Mouse (Mus musculus): ENCODE data around the gene Hnrnpd. TPM values are rescaled to one million over a fixed set of nuclear protein-coding genes. Genes with fewer than 3 reads are reported as not detected.
A peak's percentile ranks its signal among the peaks of the same experiment; 100 is the strongest.

Gene Hnrnpd
- total RNA-seq (2021): 100 to 1,000 TPM; 178 to 207 TPM

GRCm38 (mm10) chr5:99978699-99979442, at the start of gene Hnrnpd, which contains the start of gene 4930524J08Rik:
Gene Hnrnpd (minus strand): TSS chr5:99978938.
Gene 4930524J08Rik (plus strand): TSS chr5:99979061.
- intact Hi-C loops (cut with DNase I): loop anchor here (1.0 kb wide), 1 partner anchor 60 kb away; the partner anchor contains the start of genes Enoph1 and Hnrnpdl
- DNase-seq (ENCODE audit: low spot score in 2 of 2): peak; percentile 92 to 93

GRCm38 (mm10) chr5:100024868-100025267, 46.1 kb upstream of the Hnrnpd start:
- intact Hi-C loops (cut with DNase I): no loop called here
- DNase-seq (ENCODE audit: low spot score in 2 of 2): no peak

- no peak for DNase-seq (ENCODE audit: low spot score in 2 of 2)
- intact Hi-C loops (cut with DNase I): no loop called here
These were observed 45.7 kb upstream of the Hnrnpd start for GRCm38 (mm10) chr5:100024403-100024802.

GRCm38 (mm10) chr5:100020089-100020488, 41.4 kb upstream of the Hnrnpd start:
- DNase-seq (ENCODE audit: low spot score in 2 of 2): no peak
- intact Hi-C loops (cut with DNase I): no loop called here

- DNase-seq (ENCODE audit: low spot score in 2 of 2): no peak
- intact Hi-C loops (cut with DNase I): no loop called here
These were observed 33.9 kb upstream of the Hnrnpd start for GRCm38 (mm10) chr5:100012599-100012998.

- DNase-seq (ENCODE audit: low spot score in 2 of 2): no peak
- intact Hi-C loops (cut with DNase I): no loop called here
These were observed 29.7 kb upstream of the Hnrnpd start for GRCm38 (mm10) chr5:100008485-100008884.

GRCm38 (mm10) chr5:100007040-100007375, 28.3 kb upstream of the Hnrnpd start:
- intact Hi-C loops (cut with DNase I): no loop called here
- DNase-seq (ENCODE audit: low spot score in 2 of 2): no peak

GRCm38 (mm10) chr5:100006324-100007039, 27.7 kb upstream of the Hnrnpd start:
- DNase-seq (ENCODE audit: low spot score in 2 of 2): no peak
- intact Hi-C loops (cut with DNase I): no loop called here

- intact Hi-C loops (cut with DNase I): no loop called here
- DNase-seq (ENCODE audit: low spot score in 2 of 2): no peak
These were observed 27.2 kb upstream of the Hnrnpd start for GRCm38 (mm10) chr5:100005896-100006295.

- no peak for DNase-seq (ENCODE audit: low spot score in 2 of 2)
- intact Hi-C loops (cut with DNase I): no loop called here
These were observed 26.7 kb upstream of the Hnrnpd start for GRCm38 (mm10) chr5:100005431-100005830.

- intact Hi-C loops (cut with DNase I): no loop called here
- DNase-seq (ENCODE audit: low spot score in 2 of 2): no peak
These were observed 25.2 kb upstream of the Hnrnpd start for GRCm38 (mm10) chr5:100003895-100004294.

GRCm38 (mm10) chr5:100000500-100000899, 21.8 kb upstream of the Hnrnpd start:
- DNase-seq (ENCODE audit: low spot score in 2 of 2): no peak
- intact Hi-C loops (cut with DNase I): no loop called here

- intact Hi-C loops (cut with DNase I): no loop called here
- DNase-seq (ENCODE audit: low spot score in 2 of 2): no peak
These were observed 21.3 kb upstream of the Hnrnpd start for GRCm38 (mm10) chr5:100000048-100000447.

- intact Hi-C loops (cut with DNase I): no loop called here
- DNase-seq (ENCODE audit: low spot score in 2 of 2): no peak
These were observed 15.9 kb upstream of the Hnrnpd start for GRCm38 (mm10) chr5:99994680-99995079.

- intact Hi-C loops (cut with DNase I): no loop called here
- no peak for DNase-seq (ENCODE audit: low spot score in 2 of 2)
These were observed 15.4 kb upstream of the Hnrnpd start for GRCm38 (mm10) chr5:99994166-99994565.

- intact Hi-C loops (cut with DNase I): no loop called here
- DNase-seq (ENCODE audit: low spot score in 2 of 2): no peak
These were observed 4.8 kb upstream of the Hnrnpd start for GRCm38 (mm10) chr5:99983452-99984061.

GRCm38 (mm10) chr5:99977516-99978301, 1.0 kb downstream of the Hnrnpd start:
- peak; percentile 66 to 76 for DNase-seq (ENCODE audit: low spot score in 2 of 2)
- intact Hi-C loops (cut with DNase I): no loop called here

- intact Hi-C loops (cut with DNase I): no loop called here
- no peak for DNase-seq (ENCODE audit: low spot score in 2 of 2)
These were observed 2.3 kb downstream of the Hnrnpd start for GRCm38 (mm10) chr5:99976334-99976955.

- intact Hi-C loops (cut with DNase I): no loop called here
These were observed 3.0 kb downstream of the Hnrnpd start for GRCm38 (mm10) chr5:99975776-99976175.

More at GRCm38 (mm10) chr5:99975776-99976175, 3.0 kb downstream of the Hnrnpd start:
- no peak for DNase-seq (ENCODE audit: low spot score in 2 of 2)
